Mouse (Mus musculus) kidney, postnatal 14 days (tissue): ENCODE data around the gene Pik3r3.
A peak's percentile ranks its signal among the peaks of the same experiment; 100 is the strongest.
"Not testable (repeated sequence)": the region's sequence is repeated elsewhere in the genome, so short reads cannot be mapped to it uniquely, and the experiment has no call there.

ENCODE experiments used
- DNase-seq: peaks from one replicate; pipeline ENCODE4 v3.0.0; 2022; ENCODE audit warnings: mixed read lengths

Pik3r3 gene

GRCm38 (mm10) chr4:116221140-116221851 is at the start of gene Pik3r3:
Gene Pik3r3, plus strand, starts transcription at chr4:116221618.
- DNase-seq: peak; percentile 99

DNA sequence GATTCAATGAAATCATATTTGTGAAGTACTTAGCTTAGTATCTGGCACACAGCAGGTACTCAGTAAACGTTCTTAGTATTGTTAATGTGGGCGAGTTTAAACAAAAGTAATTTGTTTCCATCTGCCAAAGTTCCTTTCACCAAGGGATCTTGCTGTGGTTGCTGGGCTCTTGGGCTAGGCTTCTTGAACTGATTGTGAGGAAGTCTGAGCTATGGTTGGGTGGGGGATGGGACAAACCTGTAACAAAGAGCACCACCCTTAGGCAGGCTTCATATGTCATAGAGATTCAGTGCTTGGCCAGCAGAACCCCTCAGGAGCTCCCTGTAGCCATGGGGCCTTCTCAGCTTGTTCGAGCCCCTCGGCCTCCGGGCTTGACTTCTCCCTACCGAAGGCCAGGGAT is 48.3 kb upstream of the Pik3r3 start, which contains the start of the genes 1700042G07Rik and Gm49337:
TSS of gene 1700042G07Rik (plus strand) at position 301 of the 400 bp plus-strand sequence.
TSS of gene Gm49337 (plus strand) at position 313 of the 400 bp plus-strand sequence.
- DNase-seq: no peak

DNA sequence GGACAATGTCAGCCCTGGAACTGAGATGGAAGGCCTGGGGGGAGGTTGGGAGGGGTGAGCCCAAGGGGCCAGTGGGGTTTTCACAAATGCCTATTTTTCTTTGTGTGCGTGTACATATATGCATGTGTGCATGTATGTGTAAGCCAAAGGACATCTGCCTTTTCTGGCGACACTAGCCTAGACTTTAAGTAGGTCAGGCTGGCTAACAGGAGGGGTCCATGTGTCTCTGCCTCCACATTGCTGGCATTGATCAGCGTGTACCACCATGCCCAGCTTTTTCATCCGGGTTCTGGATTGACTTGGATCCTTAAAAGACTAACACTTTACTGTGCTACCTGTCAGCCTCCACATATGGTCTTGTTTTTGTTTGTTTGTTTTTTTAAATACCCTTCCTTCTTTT is 47.7 kb upstream of the Pik3r3 start:
- no peak for DNase-seq

DNA sequence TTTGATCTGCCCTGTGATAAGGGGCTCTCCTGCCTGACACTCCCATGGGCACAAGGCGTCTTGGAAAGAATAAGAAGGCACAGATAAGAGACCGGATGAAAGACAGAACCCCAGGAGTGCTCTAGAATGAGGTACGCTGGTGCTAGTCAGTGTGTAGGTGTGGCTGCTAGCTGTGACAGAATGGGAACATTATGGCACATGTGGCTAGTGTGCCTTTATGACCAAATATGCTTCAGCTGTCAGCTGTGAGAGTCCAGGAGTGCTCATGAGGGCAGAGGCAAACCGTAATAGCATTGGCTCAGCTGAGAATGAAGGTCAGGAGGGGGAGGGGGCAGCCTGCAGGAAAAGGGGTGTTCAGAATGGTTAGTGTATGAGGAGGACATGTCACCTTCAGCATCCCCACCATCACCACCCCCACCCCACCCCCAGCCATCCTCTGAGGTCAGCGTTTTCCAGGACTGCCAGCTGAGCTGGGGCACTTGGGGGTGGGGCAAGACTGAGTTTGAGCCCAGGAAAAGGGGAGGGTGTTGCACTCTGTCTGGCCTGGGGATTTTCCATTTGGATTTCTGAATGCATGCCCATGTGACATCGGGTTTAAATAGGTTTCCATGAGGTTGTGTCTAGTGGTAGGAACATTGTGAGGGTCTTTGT is 46.8 kb upstream of the Pik3r3 start:
- DNase-seq: peak; percentile 76

DNA sequence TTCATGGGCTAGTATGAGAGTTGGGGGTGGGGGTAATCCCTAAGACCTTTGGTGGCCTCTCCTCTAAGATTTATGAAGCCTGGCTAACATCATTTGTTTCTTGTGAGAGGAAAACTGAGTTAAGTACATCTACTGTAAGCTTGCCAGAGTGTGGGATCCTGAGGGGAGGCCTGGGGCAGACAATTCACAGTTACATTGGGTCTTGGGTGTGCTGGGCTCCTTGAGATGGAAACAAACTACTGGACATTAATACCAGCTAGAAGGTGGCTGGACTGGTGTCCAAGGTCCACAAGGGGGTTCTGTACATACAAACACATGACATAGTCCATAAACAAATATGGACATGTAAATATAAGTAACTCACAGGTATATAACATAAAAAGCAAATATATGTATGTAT is 46.3 kb upstream of the Pik3r3 start:
- no peak for DNase-seq

GRCm38 (mm10) chr4:116175711-116176542 is 45.5 kb upstream of the Pik3r3 start:
- no peak for DNase-seq

- DNase-seq: peak; percentile 91
These were observed 44.9 kb upstream of the Pik3r3 start for GRCm38 (mm10) chr4:116176543-116176988.

DNA sequence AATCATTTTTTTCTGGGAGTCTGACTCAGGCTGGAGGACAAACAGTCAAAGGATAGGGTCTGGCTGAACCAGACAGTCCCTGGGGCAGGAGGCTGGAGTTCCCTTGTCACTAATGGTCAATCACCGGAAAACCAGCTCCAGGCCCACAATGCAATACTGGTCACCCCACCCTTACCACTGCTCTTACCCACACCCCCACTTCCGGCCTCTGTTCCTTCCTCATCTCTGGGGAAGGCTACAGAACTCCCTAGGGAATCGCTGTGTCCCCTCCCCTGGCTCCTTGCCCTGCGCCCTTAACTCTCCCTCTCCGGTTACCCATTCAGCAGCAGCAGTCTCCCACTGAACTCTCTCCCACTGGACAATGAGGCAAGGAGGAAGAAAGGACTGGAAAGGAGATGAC is 44.3 kb upstream of the Pik3r3 start:
- peak; percentile 88 for DNase-seq

DNA sequence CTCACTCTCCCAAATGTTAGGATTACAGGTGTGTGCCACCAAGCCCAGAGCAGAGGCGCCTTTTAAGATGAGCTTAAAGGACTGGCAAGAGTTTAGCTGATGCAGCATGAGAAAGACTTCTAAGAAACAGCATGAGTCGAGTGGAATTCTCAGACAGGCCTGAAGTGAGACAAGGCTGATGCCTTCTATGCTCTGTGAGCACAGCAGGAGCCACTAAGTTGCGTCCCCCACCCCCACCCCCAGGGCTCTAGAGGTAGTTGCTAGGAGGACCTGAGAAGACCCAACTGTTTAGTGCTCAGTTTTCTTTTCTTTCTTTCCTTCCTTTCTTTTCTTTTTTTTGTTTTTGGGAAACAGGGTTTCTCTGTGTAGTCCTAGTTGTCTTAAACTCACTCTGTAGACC is 39.3 kb upstream of the Pik3r3 start:
- no peak for DNase-seq

DNA sequence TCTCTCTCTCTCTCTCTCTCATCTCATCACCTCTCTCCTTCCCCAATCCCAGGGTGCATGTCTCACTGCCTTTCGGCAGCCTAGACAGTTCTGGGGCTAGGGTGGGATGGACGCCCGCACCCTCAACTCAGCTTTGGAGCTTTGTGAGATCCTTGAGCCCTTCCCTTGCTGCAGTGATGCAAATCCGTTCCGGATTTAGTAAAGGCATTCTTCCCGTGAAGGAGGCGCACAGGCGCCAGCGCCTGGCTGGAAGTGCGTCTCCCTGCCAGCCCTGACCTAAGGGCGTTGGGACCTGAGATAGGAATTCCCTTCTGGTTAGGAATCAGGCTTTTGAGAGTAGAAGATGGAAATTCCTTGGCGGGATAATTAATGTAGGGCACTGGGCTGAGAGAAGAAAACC is 38.7 kb upstream of the Pik3r3 start:
- DNase-seq: peak; percentile 63

GRCm38 (mm10) chr4:116185083-116185482 is 36.3 kb upstream of the Pik3r3 start:
- no peak for DNase-seq

- DNase-seq: peak; percentile 40
These were observed 29.1 kb upstream of the Pik3r3 start for GRCm38 (mm10) chr4:116192286-116192835.

DNA sequence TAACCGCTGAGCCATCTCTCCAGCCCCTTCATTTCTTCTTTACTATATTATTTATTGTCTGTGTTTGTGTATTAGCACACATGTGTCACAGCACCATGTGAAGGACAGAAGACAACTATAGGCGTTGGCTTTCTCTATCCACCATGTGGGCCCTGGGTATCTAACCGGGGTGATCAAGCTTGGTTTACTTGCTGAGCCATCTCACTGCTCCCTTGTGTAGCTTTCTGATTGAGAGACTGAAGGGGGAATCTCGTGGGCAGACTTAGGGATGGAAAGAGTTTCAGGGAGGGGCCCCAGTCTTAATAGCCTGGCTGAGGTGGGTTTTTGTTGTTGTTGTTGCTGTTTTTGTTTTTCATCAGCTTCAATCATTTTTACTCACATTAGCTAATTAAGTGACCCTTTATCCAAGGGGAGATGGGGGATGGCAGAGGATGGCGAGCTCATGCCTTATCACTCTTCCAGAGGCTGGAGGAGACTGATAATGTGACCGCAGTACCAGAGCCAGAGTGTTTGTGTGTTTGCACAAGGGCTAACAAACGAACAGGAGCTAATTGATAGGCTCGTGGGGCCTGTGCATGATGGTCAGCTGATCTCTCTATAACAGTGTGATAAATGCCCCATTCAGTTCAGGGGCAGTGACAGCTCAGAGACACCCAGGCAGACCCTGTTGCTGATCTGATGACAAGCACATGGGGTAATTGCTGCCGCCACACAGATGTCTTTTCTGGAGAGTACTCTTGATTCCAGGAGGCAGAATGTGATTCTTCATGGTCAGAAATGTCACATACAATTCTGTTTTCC is 27.6 kb upstream of the Pik3r3 start:
- no peak for DNase-seq

GRCm38 (mm10) chr4:116198422-116198821 is 23.0 kb upstream of the Pik3r3 start:
- no peak for DNase-seq

DNA sequence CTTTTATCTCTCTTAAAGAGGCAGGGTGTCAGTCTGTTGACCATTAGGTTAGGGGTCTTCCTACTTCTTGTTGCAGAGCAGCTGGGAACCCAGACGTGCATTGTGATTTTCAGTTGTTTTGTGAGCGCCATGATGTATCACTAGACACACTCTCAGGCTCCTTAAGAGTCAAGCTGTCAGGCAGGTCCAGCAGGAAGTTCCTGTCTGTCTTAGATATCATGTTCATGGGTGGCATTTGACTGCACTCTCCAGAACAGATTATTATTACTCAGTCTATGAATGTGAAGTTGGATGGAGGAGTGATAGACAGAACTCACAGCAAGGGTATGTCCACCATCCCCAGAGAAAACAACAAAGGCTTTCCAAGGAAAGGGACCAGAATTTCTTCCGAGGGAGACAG is 17.0 kb upstream of the Pik3r3 start:
- DNase-seq: no peak

- no peak for DNase-seq
These were observed 14.9 kb upstream of the Pik3r3 start for GRCm38 (mm10) chr4:116206531-116206930.

- no peak for DNase-seq
These were observed 12.5 kb upstream of the Pik3r3 start for GRCm38 (mm10) chr4:116208891-116209290.

DNA sequence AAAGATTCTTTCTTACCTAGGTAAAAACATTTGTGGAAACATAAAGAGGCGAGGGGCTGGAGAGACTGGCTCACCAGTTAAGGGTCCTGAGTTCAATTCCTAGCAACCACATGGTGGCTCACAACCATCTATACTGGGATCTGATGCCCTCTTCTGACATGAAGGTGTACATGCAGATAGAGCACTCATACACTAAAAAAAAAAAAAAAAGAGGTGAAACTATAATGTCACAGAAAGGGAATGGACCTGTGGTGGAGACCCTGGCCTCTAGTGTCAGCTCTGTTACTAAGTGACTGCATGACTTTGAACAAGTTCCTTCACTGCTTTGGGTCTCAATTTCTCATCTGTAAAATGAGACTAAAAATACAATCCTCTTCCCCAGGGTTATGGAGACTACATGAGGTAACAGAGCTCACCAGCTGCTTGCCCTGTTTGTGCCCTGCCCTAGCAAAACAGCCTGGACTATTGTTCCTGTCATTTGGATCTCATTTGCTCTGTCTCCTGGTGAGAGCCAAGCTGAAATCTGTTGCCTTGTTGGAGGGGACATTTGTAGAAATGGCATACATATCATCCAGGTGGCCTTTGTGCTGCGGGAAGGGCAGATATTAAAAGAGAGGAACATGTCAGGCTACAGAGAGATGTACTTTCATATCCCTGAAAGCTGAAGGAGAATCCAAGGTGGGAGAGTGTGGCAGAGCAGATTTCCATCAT is 5.4 kb upstream of the Pik3r3 start:
- DNase-seq: no peak

GRCm38 (mm10) chr4:116217046-116217445 is 4.4 kb upstream of the Pik3r3 start:
- DNase-seq: peak; percentile 17

- not testable (repeated sequence) for DNase-seq
These were observed 3.8 kb upstream of the Pik3r3 start for GRCm38 (mm10) chr4:116217661-116218060.

DNA sequence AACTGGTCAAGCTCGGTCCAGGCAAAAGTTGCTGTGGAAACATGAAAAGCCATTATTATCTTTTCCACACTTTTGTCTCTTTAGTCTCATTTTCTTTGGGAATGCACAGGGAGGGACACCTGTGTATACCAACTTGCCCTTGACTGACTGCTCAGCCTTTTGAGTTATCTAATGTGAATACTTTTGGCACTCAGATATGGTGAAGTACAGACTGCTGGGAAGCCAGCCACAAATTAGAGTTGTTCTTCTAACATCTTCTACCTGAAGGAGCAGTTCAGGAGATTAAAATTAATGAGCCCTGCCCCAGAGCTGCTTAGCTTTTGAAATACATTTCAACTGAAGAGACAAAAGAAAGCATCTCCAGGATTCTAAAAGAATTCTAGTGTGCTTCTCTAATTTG is 2.4 kb upstream of the Pik3r3 start:
- no peak for DNase-seq
